Mouse (Mus musculus): Measurements from ENCODE around the gene Gdi1. TPM values are rescaled to one million over a fixed set of nuclear protein-coding genes. Genes with fewer than 3 reads are reported as not detected.

The Gdi1 gene
- 309 TPM for polyA plus RNA-seq (2017; shearing (Covaris generic))

GRCm38 (mm10) chrX:74304867-74305700 is at the start of gene Gdi1:
Gdi1 (plus strand) TSS chrX:74304998.

GRCm38 (mm10) chrX:74270062-74270901 is 34.5 kb upstream of the Gdi1 start, which contains the start of gene Rpl10:
Rpl10 (plus strand) TSS chrX:74270812.

GRCm38 (mm10) chrX:74281732-74282394 is 22.9 kb upstream of the Gdi1 start, which contains the start of the genes Taz and Dnase1l1:
Taz (plus strand) TSS chrX:74281912.
Dnase1l1 (minus strand) TSS chrX:74282337.

GRCm38 (mm10) chrX:74296538-74297448 is 8.0 kb upstream of the Gdi1 start, which contains the start of gene Atp6ap1:
Atp6ap1 (plus strand) TSS chrX:74297097.

GRCm38 (mm10) chrX:74312540-74313464 is 8.0 kb downstream of the Gdi1 start, which contains the start of gene Fam50a:
Fam50a (plus strand) TSS chrX:74313033.

GRCm38 (mm10) chrX:74328725-74329161 is 23.9 kb downstream of the Gdi1 start, which contains the start of gene Plxna3:
Plxna3 (plus strand) TSS chrX:74329066.

GRCm38 (mm10) chrX:74353467-74353770 is 48.6 kb downstream of the Gdi1 start, which contains the start of gene Lage3:
Lage3 (minus strand) TSS chrX:74353618.

Other genes with a start within 250 kb of the Gdi1 start
- not detected for gene Opn1mw, start 177.5 kb upstream of the Gdi1 start, polyA plus RNA-seq (2017; shearing (Covaris generic))
- 38.4 TPM for gene Mecp2, start 169.6 kb upstream of the Gdi1 start, polyA plus RNA-seq (2017; shearing (Covaris generic))
- gene Tex28, start 137.2 kb upstream of the Gdi1 start, polyA plus RNA-seq (2017; shearing (Covaris generic)), result not detected
- 1.5 TPM for gene Tktl1, start 127.7 kb upstream of the Gdi1 start, polyA plus RNA-seq (2017; shearing (Covaris generic))
- 379 TPM for gene Flna, start 55.2 kb upstream of the Gdi1 start, polyA plus RNA-seq (2017; shearing (Covaris generic))
- gene Emd, start 50.3 kb upstream of the Gdi1 start, polyA plus RNA-seq (2017; shearing (Covaris generic)), result 70.3 TPM
- gene Rpl10, start 34.2 kb upstream of the Gdi1 start, polyA plus RNA-seq (2017; shearing (Covaris generic)), result 91.2 TPM
- 187 TPM for gene Taz, start 23.1 kb upstream of the Gdi1 start, polyA plus RNA-seq (2017; shearing (Covaris generic))
- 34.0 TPM for gene Dnase1l1, start 22.7 kb upstream of the Gdi1 start, polyA plus RNA-seq (2017; shearing (Covaris generic))
- gene Atp6ap1, start 7.9 kb upstream of the Gdi1 start, polyA plus RNA-seq (2017; shearing (Covaris generic)), result 197 TPM
- gene Fam50a, start 8.0 kb downstream of the Gdi1 start, polyA plus RNA-seq (2017; shearing (Covaris generic)), result 31.0 TPM
- 5.7 TPM for gene Plxna3, start 24.1 kb downstream of the Gdi1 start, polyA plus RNA-seq (2017; shearing (Covaris generic))
- gene Lage3, start 48.6 kb downstream of the Gdi1 start, polyA plus RNA-seq (2017; shearing (Covaris generic)), result 71.9 TPM
- 75.1 TPM for gene Ubl4a, start 68.2 kb downstream of the Gdi1 start, polyA plus RNA-seq (2017; shearing (Covaris generic))
- gene Slc10a3, start 68.4 kb downstream of the Gdi1 start, polyA plus RNA-seq (2017; shearing (Covaris generic)), result 45.3 TPM
- 44.4 TPM for gene Fam3a, start 88.3 kb downstream of the Gdi1 start, polyA plus RNA-seq (2017; shearing (Covaris generic))
- gene Ikbkg, start 88.3 kb downstream of the Gdi1 start, polyA plus RNA-seq (2017; shearing (Covaris generic)), result 57.9 TPM
- gene G6pdx, start 124.2 kb downstream of the Gdi1 start, polyA plus RNA-seq (2017; shearing (Covaris generic)), result 64.6 TPM
- gene Gm6880, start 176.4 kb downstream of the Gdi1 start, polyA plus RNA-seq (2017; shearing (Covaris generic)), result not detected

Data from CD4-positive, CD25-positive, alpha-beta regulatory T cell, adult 9 weeks (primary cell).